Mouse (Mus musculus): ENCODE results near the gene Zfp414. TPM values are rescaled to one million over a fixed set of nuclear protein-coding genes. Genes with fewer than 3 reads are reported as not detected.

Zfp414 gene
- polyA plus RNA-seq, 1 experiment from 2014 or later: 54.3 TPM

DNA sequence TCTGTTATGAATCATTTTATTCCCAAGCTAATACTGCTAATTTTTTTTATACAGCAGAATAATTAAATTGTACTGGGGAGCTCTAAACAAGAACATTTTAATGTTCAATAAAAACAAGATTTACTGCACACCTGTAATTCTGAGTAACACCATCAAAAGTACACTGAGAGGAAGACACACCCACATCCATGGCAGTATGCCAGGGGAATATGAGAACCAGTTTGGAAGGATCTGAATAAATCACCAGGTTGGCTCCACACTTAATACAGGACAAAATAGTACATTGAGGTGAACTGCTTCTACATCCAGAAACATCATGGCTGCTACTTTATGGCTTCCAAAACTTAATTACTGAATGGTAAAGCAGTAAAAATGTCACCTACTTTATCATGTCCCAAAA is 46.6 kb downstream of the Zfp414 start:
- H3K27me3 ChIP-seq (ENCODE audit: low read depth, poor library complexity, severe bottlenecking): no peaks in the 10 kb centered on the region
- DNase-seq (ENCODE audit: low spot score): no peak
- H3K4me3 ChIP-seq: no peak overlapping the region
- no peaks in the 10 kb centered on the region for H3K9me3 ChIP-seq (replicated peaks)
- peaks cover 53% of the 10 kb centered on the region for H3K36me3 ChIP-seq
- H3K27ac ChIP-seq (replicated peaks): no peak overlapping the region
- peaks cover 6% of the 10 kb centered on the region; the same call in 1 of the 2 replicates for H3K4me1 ChIP-seq

DNA sequence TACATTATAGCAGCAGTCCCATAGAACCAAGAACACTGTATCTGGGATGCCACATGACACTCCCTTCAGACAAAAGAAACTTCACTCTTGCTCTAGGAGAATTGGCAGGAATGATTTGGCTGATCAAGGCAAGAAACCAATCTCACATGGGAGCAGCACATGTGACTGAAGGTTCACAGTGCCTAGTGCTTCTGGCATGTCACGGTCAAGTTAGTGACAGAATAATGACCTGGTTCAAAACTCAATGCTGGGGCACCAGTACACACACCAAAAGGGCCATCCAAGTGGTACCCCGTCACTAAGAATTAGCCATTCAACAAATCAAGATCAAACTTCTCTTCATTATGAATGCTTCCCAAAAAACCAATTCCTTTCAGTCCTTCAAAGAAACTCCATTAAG is 47.2 kb downstream of the Zfp414 start:
- Histone ChIP-seq H3K9me3 (replicated peaks) (no peaks in the 10 kb centered on the region), H3K36me3 (peaks cover 53% of the 10 kb centered on the region), H3K27ac (replicated peaks) (no peak overlapping the region), H3K27me3 (ENCODE audit: low read depth, poor library complexity, severe bottlenecking) (no peaks in the 10 kb centered on the region), H3K4me3 (no peak overlapping the region), H3K4me1 (peaks cover 6% of the 10 kb centered on the region; the same call in 1 of the 2 replicates)
- DNase-seq (ENCODE audit: low spot score): no peak
- WGBS: 94% methylated on average over 2 of the region's 2 CpGs

DNA sequence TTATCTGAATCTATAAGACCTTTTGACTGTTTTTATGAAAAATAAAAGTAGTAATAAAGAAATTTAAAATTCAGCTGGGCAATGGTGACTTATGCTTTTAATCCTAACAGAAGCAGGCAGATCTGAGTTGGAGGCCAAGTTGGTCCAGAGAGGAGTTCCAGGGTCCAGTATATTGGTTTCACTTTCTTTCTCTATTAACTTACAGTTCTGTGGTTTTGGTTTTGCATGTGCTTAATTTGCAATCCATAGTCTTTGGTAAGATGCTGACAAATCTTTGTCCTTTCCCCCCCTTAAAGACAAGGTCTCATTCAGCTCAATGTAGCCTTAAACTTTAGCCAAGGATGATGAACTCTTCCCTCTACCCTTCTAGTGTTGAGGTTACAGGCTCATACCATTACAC is 49.9 kb downstream of the Zfp414 start:
- Histone ChIP-seq H3K27ac (replicated peaks) (no peak overlapping the region), H3K4me3 (no peak overlapping the region), H3K27me3 (ENCODE audit: low read depth, poor library complexity, severe bottlenecking) (no peaks in the 10 kb centered on the region), H3K4me1 (peaks cover 31% of the 10 kb centered on the region), H3K36me3 (peaks cover 55% of the 10 kb centered on the region), H3K9me3 (replicated peaks) (no peaks in the 10 kb centered on the region)
- no peak for DNase-seq (ENCODE audit: low spot score)

Other genes starting within 250 kb of the Zfp414 start
- 16.8 and 18.0 TPM in 2 replicates for gene Zfp101, start 234.4 kb upstream of the Zfp414 start, polyA plus RNA-seq (2016; fragmentation: Nextera tagmentation; extraction: Ambion mirVana)
- not detected in 2 replicates for gene Actl9, start 196.2 kb upstream of the Zfp414 start, polyA plus RNA-seq (2016; fragmentation: Nextera tagmentation; extraction: Ambion mirVana)
- gene Adamts10, start 104.9 kb upstream of the Zfp414 start, polyA plus RNA-seq (2016; fragmentation: Nextera tagmentation; extraction: Ambion mirVana): 37.1 and 47.6 TPM in 2 replicates
- 1.7 and 2.9 TPM in 2 replicates for gene Myo1f, start 73.4 kb upstream of the Zfp414 start, polyA plus RNA-seq (2016; fragmentation: Nextera tagmentation; extraction: Ambion mirVana)
- gene Pram1, start 9.0 kb downstream of the Zfp414 start, polyA plus RNA-seq (2016; fragmentation: Nextera tagmentation; extraction: Ambion mirVana): 0.22 and 0.30 TPM in 2 replicates
- 511 and 521 TPM in 2 replicates for gene Hnrnpm, start 57.8 kb downstream of the Zfp414 start, polyA plus RNA-seq (2016; fragmentation: Nextera tagmentation; extraction: Ambion mirVana)
- gene March2, start 89.6 kb downstream of the Zfp414 start, polyA plus RNA-seq (2016; fragmentation: Nextera tagmentation; extraction: Ambion mirVana): 35.5 and 39.5 TPM in 2 replicates
- 363 and 422 TPM in 2 replicates for gene Rab11b, start 131.4 kb downstream of the Zfp414 start, polyA plus RNA-seq (2016; fragmentation: Nextera tagmentation; extraction: Ambion mirVana)
- 17.7 and 20.7 TPM in 2 replicates for gene Angptl4, start 152.7 kb downstream of the Zfp414 start, polyA plus RNA-seq (2016; fragmentation: Nextera tagmentation; extraction: Ambion mirVana)
- 24.6 and 29.4 TPM in 2 replicates for gene Kank3, start 181.4 kb downstream of the Zfp414 start, polyA plus RNA-seq (2016; fragmentation: Nextera tagmentation; extraction: Ambion mirVana)
- 699 and 827 TPM in 2 replicates for gene Rps28, start 195.5 kb downstream of the Zfp414 start, polyA plus RNA-seq (2016; fragmentation: Nextera tagmentation; extraction: Ambion mirVana)
- gene Ndufa7, start 195.5 kb downstream of the Zfp414 start, polyA plus RNA-seq (2016; fragmentation: Nextera tagmentation; extraction: Ambion mirVana): 496 and 518 TPM in 2 replicates
- 82.0 and 82.4 TPM in 2 replicates for gene Cd320, start 214.0 kb downstream of the Zfp414 start, polyA plus RNA-seq (2016; fragmentation: Nextera tagmentation; extraction: Ambion mirVana)
- gene Gm7029, start 244.7 kb downstream of the Zfp414 start, polyA plus RNA-seq (2016; fragmentation: Nextera tagmentation; extraction: Ambion mirVana): not detected in 2 replicates